Mouse (Mus musculus): ENCODE data around the gene Mllt11. TPM values are rescaled to one million over a fixed set of nuclear protein-coding genes. Genes with fewer than 3 reads are reported as not detected.
"Not testable (repeated sequence)": the region's sequence is repeated elsewhere in the genome, so short reads cannot be mapped to it uniquely, and the experiment has no call there.

The Mllt11 gene
- polyA plus RNA-seq, 2 experiments from 2014 or later = 19.0 to 24.1 TPM

DNA sequence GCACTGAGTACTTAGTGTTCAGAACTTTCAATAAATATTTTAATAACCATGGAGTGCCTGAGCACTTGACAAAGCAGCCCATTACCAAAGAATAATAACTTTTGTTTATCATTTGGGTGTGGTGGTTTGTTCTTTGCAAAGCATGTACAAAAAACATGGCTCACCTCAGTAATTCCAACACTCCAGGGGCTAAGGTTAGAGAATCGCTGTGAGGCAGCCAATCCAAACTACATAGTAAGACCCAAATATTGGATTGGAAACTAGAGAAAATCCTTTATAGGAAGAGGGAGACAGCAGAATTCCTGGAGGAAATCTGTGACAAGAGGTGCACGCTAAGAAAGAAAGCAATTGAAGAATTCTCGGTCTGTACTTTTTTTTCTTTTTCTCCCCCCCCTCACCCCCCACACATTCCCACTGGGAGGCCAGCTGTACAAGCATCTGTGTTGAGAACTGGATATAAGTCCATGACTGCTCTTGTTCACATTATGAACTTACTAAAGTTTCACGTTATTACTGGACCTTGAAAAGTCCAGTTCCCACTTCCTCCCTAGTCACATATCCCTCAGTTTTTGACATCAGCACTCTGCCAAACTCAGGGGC is 15.2 kb downstream of the Mllt11 start:
- ATAC-seq = peak; percentile 4

DNA sequence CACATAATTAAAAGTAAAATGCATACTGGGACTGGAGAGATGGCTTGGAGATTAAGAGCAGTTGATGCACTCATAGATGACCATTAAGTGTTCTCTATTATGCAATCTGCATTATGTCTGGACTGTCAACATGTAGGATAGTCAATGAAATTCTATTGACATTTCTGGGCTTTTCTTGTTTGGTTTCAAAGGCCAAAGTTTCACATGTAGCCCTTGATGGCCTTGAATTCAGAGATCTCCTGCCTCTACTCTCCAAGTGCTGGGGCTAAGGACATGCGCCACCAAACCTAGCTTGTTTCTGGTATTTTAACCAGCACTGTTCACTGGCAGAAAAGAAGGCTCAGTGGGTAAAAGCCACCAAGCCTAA is 18.4 kb downstream of the Mllt11 start:
- no peak for ATAC-seq

DNA sequence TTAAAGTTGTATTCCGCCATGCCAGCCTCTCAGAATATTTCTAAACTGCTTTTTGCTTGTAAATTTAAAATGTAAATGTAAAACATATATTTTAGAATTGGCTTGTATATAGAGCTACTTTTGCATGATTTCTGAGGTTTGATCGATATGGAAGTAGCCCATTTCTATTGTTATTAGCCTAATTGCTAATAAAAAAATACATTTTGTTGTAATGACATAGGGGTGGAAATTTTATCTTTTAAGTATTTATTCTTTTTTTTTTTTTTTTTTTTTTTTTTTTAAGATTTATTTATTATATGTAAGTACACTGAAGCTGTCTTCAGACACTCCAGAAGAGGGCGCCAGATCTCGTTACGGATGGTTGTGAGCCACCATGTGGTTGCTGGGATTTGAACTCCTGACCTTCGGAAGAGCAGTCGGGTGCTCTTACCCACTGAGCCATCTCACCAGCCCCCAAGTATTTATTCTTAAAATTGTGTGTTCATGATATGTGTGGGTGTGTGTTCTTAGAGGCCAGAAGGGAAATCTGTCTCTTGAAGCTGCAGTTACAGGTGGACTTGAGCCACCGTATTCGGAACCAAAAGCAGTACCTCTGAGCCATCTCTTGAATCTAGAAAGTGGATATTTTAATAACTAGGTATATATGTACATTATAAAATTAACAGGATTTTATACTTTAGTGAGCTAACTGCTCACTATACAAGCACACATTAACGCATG is 18.9 kb downstream of the Mllt11 start:
- ATAC-seq = not testable (repeated sequence)

- ATAC-seq = peak; percentile 32
These were observed 21.4 kb downstream of the Mllt11 start for GRCm38 (mm10) chr3:95210585-95210984.

GRCm38 (mm10) chr3:95208286-95208685 is 23.7 kb downstream of the Mllt11 start:
- ATAC-seq = no peak

- ATAC-seq = no peak
These were observed 28.1 kb downstream of the Mllt11 start for GRCm38 (mm10) chr3:95203880-95204279.

DNA sequence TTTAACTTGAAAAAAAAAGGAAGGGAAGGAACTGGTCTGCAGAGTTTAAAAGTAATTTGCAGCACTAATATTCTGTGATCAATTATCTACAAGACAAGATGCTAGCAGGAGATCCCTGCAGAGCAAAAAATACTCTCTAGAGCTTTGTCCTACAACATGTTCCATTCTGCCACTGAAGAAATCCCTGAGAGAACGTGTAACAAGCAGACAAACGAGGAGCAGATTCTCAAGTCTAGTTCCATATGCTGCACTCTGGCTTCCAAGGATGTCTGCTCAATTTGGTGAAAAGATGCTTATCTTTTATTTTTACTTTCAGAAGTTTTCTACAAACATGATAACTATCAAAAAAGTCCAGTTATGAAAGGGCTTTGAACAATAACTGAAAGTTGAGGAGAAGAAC is 31.4 kb downstream of the Mllt11 start:
- no peak for ATAC-seq

- no peak for ATAC-seq
These were observed 31.8 kb downstream of the Mllt11 start for GRCm38 (mm10) chr3:95200132-95200531.

- no peak for ATAC-seq
These were observed 32.9 kb downstream of the Mllt11 start for GRCm38 (mm10) chr3:95199101-95199500.

DNA sequence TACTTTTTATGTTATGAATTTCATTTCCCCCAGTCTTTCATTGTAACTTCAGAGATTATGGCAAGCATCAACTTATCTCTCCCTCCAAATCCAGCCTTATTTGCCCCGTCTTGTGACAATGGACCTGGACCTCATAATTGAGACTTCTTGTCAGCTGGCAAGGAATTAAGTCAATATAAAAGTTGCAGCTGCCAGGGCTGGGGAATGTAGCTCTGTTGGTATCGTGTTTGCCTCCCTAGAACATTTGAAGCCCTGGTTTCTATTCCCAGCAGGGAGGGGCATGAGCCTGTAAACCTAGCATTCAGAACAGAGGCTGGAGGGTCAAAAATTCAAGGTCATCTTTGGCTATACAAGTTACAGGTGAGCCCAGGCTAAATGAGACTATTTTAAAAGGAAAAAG is 36.2 kb downstream of the Mllt11 start:
- no peak for ATAC-seq

DNA sequence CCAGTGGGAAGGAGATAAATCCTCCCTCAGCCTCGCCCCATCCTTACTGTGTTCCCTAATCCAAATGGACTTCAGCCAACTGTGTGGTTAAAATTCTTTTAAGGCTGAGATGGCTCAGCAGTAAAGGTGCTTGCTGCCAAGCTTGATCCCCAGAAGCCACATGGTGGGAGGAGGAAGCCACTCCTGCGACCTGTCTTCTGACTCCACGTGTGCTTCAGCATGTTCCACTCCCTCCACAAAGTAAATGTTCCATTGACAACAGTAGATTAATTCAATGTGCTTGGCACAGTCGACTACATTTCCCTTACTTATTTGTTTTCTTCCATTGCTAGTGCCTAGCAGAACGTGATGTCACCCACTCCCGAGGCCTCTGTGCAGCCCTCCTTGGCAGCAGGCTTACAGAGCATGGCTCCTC is 37.2 kb downstream of the Mllt11 start:
- no peak for ATAC-seq

DNA sequence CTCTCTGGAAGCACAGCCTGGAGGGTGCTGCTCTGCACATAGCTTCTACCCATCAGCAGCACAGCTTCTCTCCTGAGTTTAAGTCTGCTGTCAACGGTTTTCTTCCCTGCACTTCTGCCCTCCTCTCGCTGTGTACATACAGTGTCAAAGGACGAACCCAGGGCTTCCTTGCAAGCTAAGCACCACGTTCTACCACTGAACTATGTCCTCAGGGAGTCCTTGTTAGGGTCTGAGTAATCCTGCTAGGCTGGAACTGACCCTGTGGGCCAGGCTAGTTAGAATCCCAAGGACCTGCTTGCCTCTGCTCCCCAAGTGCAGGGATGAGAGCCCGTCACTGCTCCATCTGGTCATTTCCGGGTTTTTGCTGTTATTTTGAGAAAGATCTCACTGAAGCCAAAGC is 45.1 kb downstream of the Mllt11 start:
- ATAC-seq = no peak

- no peak for ATAC-seq
These were observed 45.9 kb downstream of the Mllt11 start for GRCm38 (mm10) chr3:95186100-95186499.

DNA sequence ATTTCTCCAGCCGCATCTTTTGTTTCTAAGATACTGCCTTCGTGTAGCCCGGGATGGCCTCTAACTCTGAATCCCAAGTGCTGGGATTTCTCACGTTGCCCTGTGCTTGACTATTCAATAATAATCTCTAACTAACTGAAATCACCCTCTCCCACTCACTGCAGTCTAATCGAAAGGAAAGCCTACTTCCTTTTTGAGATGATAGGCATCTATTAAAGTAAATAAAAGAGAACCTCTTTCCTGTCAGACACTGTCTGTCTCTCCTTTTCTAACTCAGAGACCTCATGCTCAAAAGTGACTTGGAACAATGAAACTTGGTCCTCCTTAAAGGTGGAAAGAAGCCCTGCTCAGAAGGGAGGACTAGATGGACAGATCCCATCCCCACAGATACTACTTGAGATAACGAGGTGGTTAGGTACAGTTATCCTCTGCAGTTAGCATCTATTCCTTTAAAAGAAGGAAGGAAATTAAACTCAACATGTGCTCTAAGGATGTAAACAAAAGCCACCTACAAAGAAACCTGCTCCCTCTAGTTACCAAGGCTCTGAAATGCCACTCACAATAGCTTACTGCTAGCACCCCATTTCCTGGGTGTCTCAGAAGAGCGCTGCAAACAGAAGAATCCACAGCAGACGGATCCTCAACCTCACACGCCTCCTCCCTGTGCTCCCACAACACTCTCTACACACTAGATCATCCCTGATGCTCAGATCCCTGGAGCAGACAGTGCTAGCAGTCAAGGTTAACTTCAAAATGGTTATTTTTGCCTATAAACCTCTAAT is 47.0 kb downstream of the Mllt11 start:
- peak; percentile 64 for ATAC-seq

GRCm38 (mm10) chr3:95181841-95182240 is 50.1 kb downstream of the Mllt11 start:
- no peak for ATAC-seq

DNA sequence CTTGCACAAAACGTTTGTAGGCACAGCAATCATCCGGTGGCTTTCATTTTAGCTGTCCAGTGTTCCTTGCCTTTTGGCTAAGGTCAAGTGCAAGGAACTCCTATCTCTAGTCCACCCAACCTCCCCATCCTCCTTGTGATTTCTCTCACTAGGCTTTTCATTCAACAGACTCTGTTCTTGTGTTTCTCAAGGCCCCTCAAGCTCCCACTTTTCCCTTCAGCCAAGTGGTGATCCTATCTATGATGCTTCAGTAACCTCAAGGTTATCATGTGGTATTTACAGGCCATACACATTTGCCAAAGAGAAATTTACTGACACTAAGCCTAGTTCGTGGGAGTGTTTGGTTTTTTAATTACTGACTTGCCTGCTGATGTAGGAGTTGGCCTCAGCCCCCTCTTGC is 52.1 kb downstream of the Mllt11 start:
- no peak for ATAC-seq

DNA sequence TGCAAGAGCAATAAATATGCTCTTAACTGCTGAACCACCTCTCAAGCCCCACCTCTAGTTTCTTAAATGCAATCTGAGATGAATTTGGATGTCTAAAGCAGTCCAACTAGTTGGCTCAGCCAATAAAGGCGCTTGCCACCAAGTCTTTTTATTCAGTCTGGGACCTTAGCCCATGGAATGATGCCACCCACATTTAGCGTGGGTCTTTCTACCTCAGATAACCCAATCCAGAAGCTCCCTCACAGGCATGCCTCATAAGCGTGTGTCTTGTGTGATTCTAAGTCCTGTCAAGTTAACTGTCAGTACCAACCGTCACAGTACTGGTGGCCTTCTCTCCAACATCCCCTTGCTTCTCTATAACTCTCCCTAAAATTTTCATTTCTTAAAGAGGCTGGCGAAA is 53.0 kb downstream of the Mllt11 start:
- ATAC-seq = no peak

DNA sequence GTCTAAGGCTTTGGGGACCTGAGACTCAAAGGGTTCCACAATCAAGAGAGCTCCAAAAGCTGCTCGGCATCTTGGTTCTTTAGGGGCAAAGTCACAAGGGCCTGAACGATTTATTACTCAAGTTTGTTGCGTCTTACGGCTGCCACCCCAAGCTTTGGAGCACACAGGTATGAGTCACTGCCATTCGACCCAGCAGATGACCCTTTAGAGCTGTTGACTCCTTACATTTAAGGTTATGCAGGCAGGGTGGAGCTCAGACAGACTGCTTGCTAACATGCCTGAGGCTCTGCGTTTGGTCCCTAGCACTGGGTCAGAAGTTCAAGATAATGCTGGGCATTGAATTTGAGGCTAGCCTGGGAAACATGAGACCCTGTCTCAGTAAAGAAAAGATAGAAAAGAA is 54.4 kb downstream of the Mllt11 start:
- no peak for ATAC-seq

DNA sequence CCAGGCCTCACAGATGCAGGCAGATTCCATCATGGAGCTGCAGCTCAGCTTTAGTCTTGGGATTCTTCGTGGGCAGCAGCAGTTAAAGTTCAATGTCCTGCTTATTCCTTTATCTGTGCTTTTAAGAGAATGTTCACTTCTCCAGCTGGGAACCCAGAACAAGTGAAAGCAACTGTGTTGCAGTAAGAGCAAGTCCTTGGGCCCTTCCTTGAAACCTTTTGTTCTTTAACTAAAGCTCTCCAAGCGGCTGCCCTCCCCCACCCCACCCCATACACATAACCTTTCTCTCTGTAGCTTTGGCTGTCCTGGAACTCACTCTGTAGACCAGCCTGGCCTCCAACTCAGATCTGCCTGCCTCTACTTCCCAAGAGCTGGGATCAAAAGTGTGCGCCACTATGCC is 55.5 kb downstream of the Mllt11 start:
- ATAC-seq = no peak

- ATAC-seq = peak; percentile 92
These were observed 57.9 kb downstream of the Mllt11 start for GRCm38 (mm10) chr3:95174011-95174592.

- peak; percentile 35 for ATAC-seq
These were observed 58.6 kb downstream of the Mllt11 start for GRCm38 (mm10) chr3:95173256-95173949.

DNA sequence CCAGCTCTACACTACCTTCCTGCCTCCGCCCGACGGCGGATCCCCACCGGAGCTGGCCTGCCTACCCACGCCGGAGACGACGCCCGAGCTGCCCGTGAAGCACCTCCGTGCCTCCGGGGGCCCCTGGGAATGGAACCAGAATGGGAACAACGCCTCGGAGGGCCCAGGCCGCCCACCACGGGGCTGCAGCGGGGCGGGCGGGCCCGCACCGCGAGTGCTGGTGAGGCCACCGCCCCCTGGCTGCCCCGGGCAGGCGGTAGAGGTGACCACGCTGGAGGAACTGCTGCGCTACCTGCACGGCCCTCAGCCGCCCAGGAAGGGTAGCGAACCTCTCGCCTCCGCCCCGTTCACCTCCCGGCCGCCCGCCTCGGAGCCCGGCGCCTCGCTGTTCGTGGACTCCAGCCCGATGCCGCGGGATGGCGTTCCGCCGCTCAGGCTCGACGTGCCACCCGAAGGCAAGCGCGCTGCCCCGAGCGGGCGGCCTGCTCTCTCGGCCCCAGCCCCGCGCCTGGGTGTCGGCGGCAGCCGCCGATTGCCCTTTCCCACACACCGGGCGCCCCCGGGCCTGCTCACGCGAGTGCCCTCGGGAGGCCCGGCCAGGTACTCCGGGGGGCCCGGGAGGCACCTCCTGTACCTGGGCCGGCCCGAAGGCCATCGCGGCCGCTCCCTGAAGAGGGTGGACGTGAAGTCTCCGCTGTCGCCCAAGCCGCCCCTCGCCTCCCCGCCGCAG is 59.3 kb downstream of the Mllt11 start:
- no peak for ATAC-seq

All from CD4-positive, CD25-positive, alpha-beta regulatory T cell, adult 4 months (primary cell).